Mouse (Mus musculus) stomach, postnatal 0 days (tissue): ENCODE results near the gene Tmem54. TPM values are rescaled to one million over a fixed set of nuclear protein-coding genes. Genes with fewer than 3 reads are reported as not detected.

Source experiments
- ATAC-seq: fragments of 200-750 bp; cut with Nextera tagmentation; 2 replicates; pipeline ENCODE4 v1.8.0; 2017; ENCODE audit not compliant: low FRiP score, low TSS enrichment
- DNase-seq: peaks from one replicate; pipeline ENCODE4 v3.0.0-alpha.2; 2016; ENCODE audit warnings: low spot score
- H3K27ac ChIP-seq: fragments of 300-500 bp; sonication (generic); replicated peaks from 2 replicates; pipeline ENCODE4 v1.5.1; 2014; ENCODE audit warnings: mild to moderate bottlenecking, control low read depth
- H3K27me3 ChIP-seq: fragments of 300-500 bp; sonication (generic); 2 replicates; pipeline ENCODE4 v1.6.1; 2014; ENCODE audit warnings: low read length; ENCODE audit not compliant: control insufficient read depth, insufficient read depth
- H3K36me3 ChIP-seq: fragments of 300-500 bp; sonication (generic); 2 replicates; pipeline ENCODE4 v1.6.1; 2014; ENCODE audit warnings: low read length, mixed read lengths; ENCODE audit not compliant: control insufficient read depth, insufficient read depth
- H3K4me1 ChIP-seq: fragments of 300-500 bp; sonication (generic); replicated peaks from 2 replicates; pipeline ENCODE4 v1.6.1; 2014; ENCODE audit warnings: antibody characterized with exemption; ENCODE audit not compliant: control insufficient read depth, insufficient read depth
- H3K4me2 ChIP-seq: fragments of 300-500 bp; sonication (generic); replicated peaks from 2 replicates; pipeline ENCODE4 v1.6.1; 2014; ENCODE audit warnings: low read depth, mild to moderate bottlenecking, control low read depth, moderate library complexity
- H3K4me3 ChIP-seq: fragments of 300-500 bp; sonication (generic); 2 replicates; pipeline ENCODE4 v1.5.1; 2014; ENCODE audit warnings: low read depth, low read length, control low read depth
- H3K9ac ChIP-seq: fragments of 300-500 bp; sonication (generic); 2 replicates; pipeline ENCODE4 v1.6.1; 2014; ENCODE audit warnings: mild to moderate bottlenecking, low read length, control low read depth, mixed read lengths
- H3K9me3 ChIP-seq: fragments of 300-500 bp; sonication (generic); 2 replicates; pipeline ENCODE4 v1.6.1; 2016; ENCODE audit warnings: low read length; ENCODE audit not compliant: control insufficient read depth
- CTCF ChIP-seq: IDR thresholded peaks from 2 replicates; pipeline ENCODE4 v1.5.1; 2016; ENCODE audit warnings: antibody characterized with exemption, low read depth, mild to moderate bottlenecking, moderate library complexity
- EP300 ChIP-seq: optimal IDR thresholded peaks from 2 replicates; pipeline ENCODE3; 2016; ENCODE audit warnings: antibody characterized with exemption
- WGBS: fragments of 180-500 bp; shearing (Covaris S2); extraction: QIAGEN DNeasy Blood & Tissue Kit; methylation state at CpG from one replicate; pipeline ENCODE4 v1.1.7; 2014; 5-methylcytosine and 5-hydroxymethylcytosine counted together
- polyA plus RNA-seq: library from polyadenylated mRNA; unstranded; fragments of >200 nt; fragmentation: Nextera tagmentation; extraction: Ambion mirVana; gene quantifications from 2 replicates; pipeline ENCODE4 v1.2.1, GENCODE M21; 2015

The Tmem54 gene
- polyA plus RNA-seq, 1 experiment from 2014 or later: 106 TPM

DNA sequence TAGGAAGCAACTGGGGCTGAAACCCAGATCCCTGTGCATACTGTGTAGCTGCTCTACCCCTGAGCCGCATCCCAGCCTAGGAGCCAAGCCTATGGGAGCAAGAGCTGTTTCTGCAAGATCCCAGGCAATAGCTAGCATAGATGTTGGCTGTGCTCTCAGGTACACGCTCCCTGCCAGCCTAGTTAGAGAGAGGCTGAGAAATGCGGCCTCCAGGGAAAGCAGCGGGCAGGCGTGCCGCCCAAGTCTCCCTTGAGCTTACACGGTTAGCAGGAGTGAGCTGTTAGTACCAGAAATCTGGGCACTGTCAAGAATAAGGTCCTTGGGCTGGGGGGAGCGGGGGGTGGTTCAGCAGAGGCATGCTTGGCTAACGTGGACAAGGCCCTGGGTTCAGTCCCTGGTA is 20.5 kb upstream of the Tmem54 start:
- no peaks in the 10 kb centered on the region for H3K27me3 ChIP-seq
- TF ChIP-seq CTCF: no peak
- TF ChIP-seq EP300: no peak
- H3K27ac ChIP-seq: no peak overlapping the region
- ATAC-seq: no peak
- no peak for DNase-seq
- peaks cover 10% of the 10 kb centered on the region for H3K36me3 ChIP-seq
- H3K4me2 ChIP-seq: no peak overlapping the region
- no peaks in the 10 kb centered on the region for H3K4me1 ChIP-seq
- H3K9me3 ChIP-seq: no peaks in the 10 kb centered on the region
- no peak overlapping the region for H3K9ac ChIP-seq
- no peak overlapping the region for H3K4me3 ChIP-seq
- WGBS: 92% methylated on average over 9 of the region's 9 CpGs

DNA sequence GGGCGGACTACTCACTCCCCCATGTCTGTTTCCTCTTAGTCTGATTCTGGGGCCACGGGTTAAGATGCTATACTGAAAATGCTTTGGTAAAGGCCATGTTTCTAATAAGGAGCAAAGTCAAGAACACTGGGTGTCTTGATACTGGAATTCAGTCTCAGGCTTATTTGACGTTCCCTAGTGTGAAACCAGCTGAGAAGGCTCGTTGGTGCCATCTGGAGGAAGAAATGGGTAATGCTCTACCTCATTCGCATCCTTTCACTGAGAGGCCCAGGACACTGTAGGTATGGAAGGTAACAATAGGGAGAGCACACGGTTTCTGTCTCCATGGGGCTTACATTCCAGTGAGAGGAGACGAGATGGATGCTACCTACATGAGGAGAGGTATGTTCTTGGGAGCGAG is 19.3 kb upstream of the Tmem54 start:
- ATAC-seq (0 out of 2 replicates have a peak, but pooled peaks have one; percentile 22), DNase-seq (peak; percentile 73)
- H3K4me1 ChIP-seq: no peaks in the 10 kb centered on the region
- peaks cover 5% of the 10 kb centered on the region; the same call in 1 of the 2 replicates for H3K36me3 ChIP-seq
- H3K9ac ChIP-seq: no peak overlapping the region
- 31% methylated on average over 8 of the region's 8 CpGs for WGBS
- no peak overlapping the region for H3K4me2 ChIP-seq
- peak; percentile 95 for TF ChIP-seq CTCF
- TF ChIP-seq EP300: no peak
- no peaks in the 10 kb centered on the region for H3K9me3 ChIP-seq
- no peak overlapping the region for H3K4me3 ChIP-seq
- H3K27ac ChIP-seq: no peak overlapping the region
- H3K27me3 ChIP-seq: no peaks in the 10 kb centered on the region

DNA sequence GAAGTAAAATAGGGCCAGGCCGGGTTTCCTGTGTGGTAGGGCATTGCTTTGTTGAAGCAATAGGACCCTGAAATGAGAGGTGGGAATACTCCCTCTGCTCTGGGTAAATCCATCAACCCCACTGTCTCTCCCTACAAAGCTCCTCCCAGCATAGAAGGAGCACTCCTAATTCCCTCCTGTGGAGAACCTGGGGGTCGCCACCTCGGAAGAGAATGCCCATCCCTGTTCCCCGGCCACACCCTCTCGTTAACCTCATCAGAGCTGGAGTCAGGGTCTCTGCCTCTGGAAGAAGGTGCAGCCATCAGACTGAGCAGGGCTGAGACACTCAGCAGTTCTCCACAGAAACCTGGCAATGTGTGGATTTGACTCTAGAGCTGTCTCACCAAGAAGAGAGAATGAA is 17.5 kb upstream of the Tmem54 start:
- H3K36me3 ChIP-seq: peaks cover 5% of the 10 kb centered on the region; the same call in 1 of the 2 replicates
- DNase-seq: no peak
- H3K27me3 ChIP-seq: no peaks in the 10 kb centered on the region
- TF ChIP-seq CTCF (no peak), EP300 (no peak)
- H3K4me3 ChIP-seq: no peak overlapping the region
- no peak overlapping the region for H3K27ac ChIP-seq
- 70% methylated on average over 5 of the region's 5 CpGs for WGBS
- no peak overlapping the region for H3K4me2 ChIP-seq
- H3K4me1 ChIP-seq: no peaks in the 10 kb centered on the region
- no peak overlapping the region for H3K9ac ChIP-seq
- ATAC-seq: no peak
- no peaks in the 10 kb centered on the region for H3K9me3 ChIP-seq

- no peak for TF ChIP-seq CTCF
- TF ChIP-seq EP300: no peak
- no peak for DNase-seq
- Histone ChIP-seq H3K4me2 (no peak overlapping the region), H3K27ac (no peak overlapping the region), H3K4me3 (no peak overlapping the region), H3K27me3 (no peaks in the 10 kb centered on the region), H3K4me1 (no peaks in the 10 kb centered on the region), H3K9ac (no peak overlapping the region), H3K9me3 (no peaks in the 10 kb centered on the region), H3K36me3 (no peaks in the 10 kb centered on the region)
- 25% methylated on average over 15 of the region's 15 CpGs for WGBS
- ATAC-seq: no peak
Observed at GRCm38 (mm10) chr4:129095276-129095675, 10.1 kb upstream of the Tmem54 start.

DNA sequence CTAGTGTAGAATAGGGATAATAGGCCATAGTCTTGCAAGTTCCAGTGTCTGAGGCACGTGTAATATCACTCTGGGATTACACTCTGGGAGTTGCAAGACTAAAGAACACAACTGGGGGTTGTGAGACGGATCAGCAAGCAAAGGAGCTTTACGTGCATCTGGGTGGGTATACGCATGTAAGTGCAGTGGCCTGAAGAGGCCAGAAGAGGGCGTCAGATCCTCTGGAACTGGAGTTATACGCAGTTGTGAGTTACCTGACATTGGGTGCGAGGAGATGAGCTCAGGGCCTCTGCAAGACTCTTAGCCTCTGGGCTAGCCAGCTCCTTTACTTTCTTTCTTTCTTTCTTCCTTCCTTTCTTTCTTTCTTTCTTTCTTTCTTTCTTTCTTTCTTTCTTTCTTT is 8.3 kb upstream of the Tmem54 start:
- Histone ChIP-seq H3K36me3 (no peaks in the 10 kb centered on the region), H3K4me2 (no peak overlapping the region), H3K27ac (no peak overlapping the region), H3K4me1 (no peaks in the 10 kb centered on the region), H3K9ac (no peak overlapping the region), H3K27me3 (no peaks in the 10 kb centered on the region), H3K9me3 (no peaks in the 10 kb centered on the region), H3K4me3 (no peak overlapping the region)
- ATAC-seq (no peak), DNase-seq (no peak)
- TF ChIP-seq EP300 (no peak), CTCF (0 out of 2 replicates have a peak, but pooled peaks have one; percentile 16)
- 81% methylated on average over 7 of the region's 7 CpGs for WGBS

DNA sequence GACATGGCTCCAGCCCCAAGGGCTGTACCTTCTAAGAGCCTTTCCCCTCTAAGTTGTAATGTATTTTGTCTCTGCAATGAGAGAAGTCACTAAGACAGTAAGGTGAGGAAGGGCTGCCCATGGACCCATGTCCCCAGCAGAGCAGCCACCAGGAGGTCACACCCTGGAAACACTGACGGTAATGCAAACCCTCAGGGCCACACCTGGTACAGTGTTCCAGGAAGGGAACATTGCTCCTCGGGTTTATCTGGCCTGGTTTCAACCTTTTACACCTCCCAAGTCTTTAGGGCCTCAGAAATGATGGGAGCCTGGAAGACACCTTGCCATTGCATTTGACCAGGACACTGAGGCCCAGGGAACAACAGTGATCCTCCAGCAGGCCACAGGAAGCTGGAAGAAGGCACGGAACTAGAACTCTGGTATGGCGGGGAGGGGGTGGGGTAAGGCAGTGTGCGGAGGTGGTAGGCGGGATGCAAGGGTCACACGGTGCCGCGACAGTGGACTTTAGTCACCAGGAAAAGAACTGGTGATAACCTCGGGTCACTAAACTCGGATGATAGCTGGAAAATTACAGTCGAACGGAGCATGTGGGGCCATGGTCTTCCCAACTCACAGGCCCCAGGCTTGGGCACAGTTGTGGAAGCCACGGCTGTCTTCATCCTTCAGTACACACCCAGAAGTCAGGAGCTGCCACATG is 3.1 kb upstream of the Tmem54 start:
- ATAC-seq: peak; percentile 70
- WGBS: 67% methylated on average over 14 of the region's 14 CpGs

More for the DNA sequence above, 3.1 kb upstream of the Tmem54 start:
- H3K9me3 ChIP-seq: no peaks in the 10 kb centered on the region
- peak; percentile 55 for DNase-seq
- 0 out of 2 replicates have a peak overlapping the region, but pooled peaks have one; percentile 8 for H3K27ac ChIP-seq
- TF ChIP-seq EP300 (no peak), CTCF (no peak)
- no peaks in the 10 kb centered on the region for H3K27me3 ChIP-seq
- no peak overlapping the region for H3K9ac ChIP-seq
- no peak overlapping the region for H3K4me2 ChIP-seq
- H3K36me3 ChIP-seq: no peaks in the 10 kb centered on the region
- H3K4me1 ChIP-seq: 0 out of 2 replicates have a peak, but pooled peaks cover 3% of the 10 kb centered on the region
- H3K4me3 ChIP-seq: no peak overlapping the region
